ENCODE assay signal across 23 mouse cellular contexts in genomic region chr16:17799584-17799983, GRCm38 (mm10). TPM values are rescaled to one million over a fixed set of nuclear protein-coding genes. Genes with fewer than 3 reads are reported as not detected.
A peak's percentile ranks its signal among the peaks of the same experiment; 100 is the strongest.
DNase-seq lines count a peak whose midpoint lies in the region; ATAC-seq and TF ChIP-seq lines count a peak whose summit lies in the region.
"Had no signal": no experiment of that assay in that cellular context is flagged by ENCODE, and none has a peak within 500 bp of the region (broad histone marks: within the 10 kb centered on the region; RNA-seq: fewer than 3 reads in every experiment).

No protein-coding gene starts in this region.

- H3K27ac ChIP-seq in heart, embryonic 13.5 days (replicated peaks): no peak overlapping the region
- no peak overlapping the region for H3K27ac ChIP-seq in lung, embryonic 15.5 days
- H3K27ac ChIP-seq in embryonic facial prominence, embryonic 13.5 days: peak overlapping the region; percentile 99; the same call in 1 of the 2 replicates
- no peak overlapping the region for H3K27ac ChIP-seq in limb, embryonic 14.5 days (replicated peaks; ENCODE audit: low read depth, low read length)
- no peak overlapping the region for H3K27ac ChIP-seq in forebrain, embryonic 15.5 days (replicated peaks)
- H3K27ac ChIP-seq: hindbrain, embryonic 13.5 days; liver, embryonic 15.5 days had no signal

- no peak for DNase-seq in heart, adult 11 months
- DNase-seq in lung, postnatal 25 days (ENCODE audit: low spot score): no peak
- no peak for DNase-seq in limb, embryonic 14.5 days (ENCODE audit: low spot score)
- DNase-seq in left cerebral cortex, postnatal 36 days (ENCODE audit: low spot score in 2 of 2): no peak
- DNase-seq: adrenal gland, postnatal 14 days; cerebellum, adult 18-20 months; kidney, adult 2 months; midbrain, embryonic 14.5 days; right cerebral cortex, postnatal 14 days; thymus, postnatal 14 days had no signal

- H3K9ac ChIP-seq in heart, embryonic 13.5 days: no peak overlapping the region
- peak overlapping the region; percentile 10; the same call in 1 of the 2 replicates for H3K9ac ChIP-seq in lung, embryonic 15.5 days
- H3K9ac ChIP-seq in embryonic facial prominence, embryonic 13.5 days: peak overlapping the region; percentile 95
- H3K9ac ChIP-seq in limb, embryonic 14.5 days (ENCODE audit: low read depth, low read length, severe bottlenecking): peak overlapping the region; percentile 98; the same call in 1 of the 2 replicates
- no peak overlapping the region for H3K9ac ChIP-seq in forebrain, embryonic 15.5 days (replicated peaks)
- H3K9ac ChIP-seq: hindbrain, embryonic 13.5 days; liver, embryonic 15.5 days had no signal

- peak overlapping the region; percentile 84 for H3K4me2 ChIP-seq in heart, embryonic 13.5 days
- H3K4me2 ChIP-seq in lung, embryonic 15.5 days: peak overlapping the region; percentile 76
- H3K4me2 ChIP-seq in embryonic facial prominence, embryonic 13.5 days: peak overlapping the region; percentile 82
- H3K4me2 ChIP-seq in limb, embryonic 14.5 days (replicated peaks; ENCODE audit: low read depth, low read length, severe bottlenecking): peak overlapping the region; percentile 81
- no peak overlapping the region for H3K4me2 ChIP-seq in forebrain, embryonic 15.5 days (replicated peaks)
- H3K4me2 ChIP-seq: liver, embryonic 15.5 days had no signal

- peaks cover 9% of the 10 kb centered on the region; the same call in 1 of the 2 replicates for H3K36me3 ChIP-seq in heart, embryonic 13.5 days
- 0 out of 2 replicates have a peak, but pooled peaks cover 3% of the 10 kb centered on the region for H3K36me3 ChIP-seq in lung, embryonic 15.5 days
- peaks cover 17% of the 10 kb centered on the region for H3K36me3 ChIP-seq in embryonic facial prominence, embryonic 13.5 days
- peaks cover 24% of the 10 kb centered on the region for H3K36me3 ChIP-seq in limb, embryonic 14.5 days (ENCODE audit: control insufficient read depth, insufficient read depth, low read length)
- H3K36me3 ChIP-seq in forebrain, embryonic 15.5 days: no peaks in the 10 kb centered on the region
- H3K36me3 ChIP-seq: hindbrain, embryonic 13.5 days; liver, embryonic 15.5 days had no signal

- intact Hi-C loops in left cerebral cortex, postnatal 36 days (cut with DNase I): no loop called here

- no peaks in the 10 kb centered on the region for H3K9me3 ChIP-seq in heart, embryonic 13.5 days
- no peaks in the 10 kb centered on the region for H3K9me3 ChIP-seq in lung, embryonic 15.5 days
- no peaks in the 10 kb centered on the region for H3K9me3 ChIP-seq in embryonic facial prominence, embryonic 13.5 days
- no peaks in the 10 kb centered on the region for H3K9me3 ChIP-seq in limb, embryonic 14.5 days (ENCODE audit: control insufficient read depth, low read length)
- H3K9me3 ChIP-seq in forebrain, embryonic 15.5 days: no peaks in the 10 kb centered on the region
- H3K9me3 ChIP-seq: hindbrain, embryonic 13.5 days; liver, embryonic 15.5 days had no signal

- ATAC-seq in heart, embryonic 13.5 days (ENCODE audit: extremely low read depth, insufficient number of reproducible peaks, low FRiP score, low TSS enrichment): no peak
- no peak for ATAC-seq in lung, embryonic 15.5 days (ENCODE audit: borderline replicate concordance, extremely low read depth, low FRiP score, low TSS enrichment)
- no peak for ATAC-seq in embryonic facial prominence, embryonic 13.5 days (ENCODE audit: insufficient number of reproducible peaks, insufficient read depth, low FRiP score, low TSS enrichment, low read depth)
- ATAC-seq in limb, embryonic 14.5 days (ENCODE audit: low FRiP score, low read depth): no peak
- ATAC-seq in forebrain, embryonic 15.5 days (replicated peaks): no peak
- ATAC-seq: forebrain, embryonic 16.5 days had no signal

- H3K27me3 ChIP-seq in heart, embryonic 13.5 days (replicated peaks): peaks cover 90% of the 10 kb centered on the region
- peaks cover 54% of the 10 kb centered on the region for H3K27me3 ChIP-seq in lung, embryonic 15.5 days
- peaks cover 50% of the 10 kb centered on the region for H3K27me3 ChIP-seq in embryonic facial prominence, embryonic 13.5 days
- peaks cover 12% of the 10 kb centered on the region; the same call in 1 of the 2 replicates for H3K27me3 ChIP-seq in limb, embryonic 14.5 days (ENCODE audit: control insufficient read depth, insufficient read depth, low read length)
- peaks cover 90% of the 10 kb centered on the region for H3K27me3 ChIP-seq in forebrain, embryonic 15.5 days

- H3K4me1 ChIP-seq in heart, embryonic 13.5 days: peaks cover 76% of the 10 kb centered on the region
- H3K4me1 ChIP-seq in lung, embryonic 15.5 days: peaks cover 76% of the 10 kb centered on the region
- H3K4me1 ChIP-seq in embryonic facial prominence, embryonic 13.5 days: peaks cover 78% of the 10 kb centered on the region
- peaks cover 70% of the 10 kb centered on the region for H3K4me1 ChIP-seq in limb, embryonic 14.5 days (ENCODE audit: control insufficient read depth, insufficient read depth, low read length)
- H3K4me1 ChIP-seq in forebrain, embryonic 15.5 days: peaks cover 47% of the 10 kb centered on the region

- no peak for TF ChIP-seq POLR2A in limb, embryonic 14.5 days (IDR thresholded peaks at IDR 0.05; ENCODE audit: borderline replicate concordance, extremely low read depth, insufficient read depth, insufficient read length)

- no peak overlapping the region for H3K4me3 ChIP-seq in heart, embryonic 13.5 days
- peak overlapping the region; percentile 60 for H3K4me3 ChIP-seq in lung, embryonic 15.5 days
- peak overlapping the region; percentile 75 for H3K4me3 ChIP-seq in embryonic facial prominence, embryonic 13.5 days
- H3K4me3 ChIP-seq in limb, embryonic 14.5 days (replicated peaks; ENCODE audit: low read length): peak overlapping the region; percentile 95
- H3K4me3 ChIP-seq in forebrain, embryonic 15.5 days: no peak overlapping the region
- H3K4me3 ChIP-seq: erythroblast, embryonic 14.5 days; liver, embryonic 15.5 days had no signal

RNA-seq across cellular contexts. Expression of gene Scarf2, which starts 2.5 kb away (rescaled TPM):
- polyA plus RNA-seq in heart, embryonic 13.5 days (2015; fragmentation: Nextera tagmentation; extraction: Ambion mirVana): 7.0 and 8.2 TPM in 2 replicates
- polyA plus RNA-seq in lung, embryonic 15.5 days (2015; fragmentation: Nextera tagmentation; extraction: Ambion mirVana): 20.5 and 23.9 TPM in 2 replicates
- polyA plus RNA-seq in embryonic facial prominence, embryonic 13.5 days (2015; fragmentation: Nextera tagmentation; extraction: Ambion mirVana): 30.9 and 39.0 TPM in 2 replicates
- polyA plus RNA-seq in limb, embryonic 14.5 days (2012; rRNA removed): 232 and 360 TPM in 2 replicates
- 51.3 and 64.9 TPM in 2 replicates for polyA plus RNA-seq in limb, embryonic 14.5 days (2014; fragmentation: Nextera tagmentation; extraction: Ambion mirVana)
- total RNA-seq in left cerebral cortex, postnatal 36 days (2021): 1 to 10 TPM; 3.4 to 3.8 TPM
- 1.3 TPM in 2 replicates for polyA plus RNA-seq in forebrain, embryonic 15.5 days (2015; fragmentation: Nextera tagmentation; extraction: Ambion mirVana)

RNA-seq across cellular contexts. Expression of gene B830017H08Rik, which starts 33.3 kb away (rescaled TPM):
- polyA plus RNA-seq in heart, embryonic 13.5 days (2015; fragmentation: Nextera tagmentation; extraction: Ambion mirVana): not detected in 2 replicates
- polyA plus RNA-seq in lung, embryonic 15.5 days (2015; fragmentation: Nextera tagmentation; extraction: Ambion mirVana): 0.09 TPM in 1 of 2 replicates, not detected in the other
- 0.36 and 0.45 TPM in 2 replicates for polyA plus RNA-seq in embryonic facial prominence, embryonic 13.5 days (2015; fragmentation: Nextera tagmentation; extraction: Ambion mirVana)
- polyA plus RNA-seq in limb, embryonic 14.5 days (2012; rRNA removed): 0.49 and 0.58 TPM in 2 replicates
- polyA plus RNA-seq in limb, embryonic 14.5 days (2014; fragmentation: Nextera tagmentation; extraction: Ambion mirVana): 0.17 and 0.69 TPM in 2 replicates
- total RNA-seq in left cerebral cortex, postnatal 36 days (2021): 1 to 10 TPM; 2.9 to 4.6 TPM
- polyA plus RNA-seq in forebrain, embryonic 15.5 days (2015; fragmentation: Nextera tagmentation; extraction: Ambion mirVana): 0.93 and 1.3 TPM in 2 replicates
- total RNA-seq: adrenal gland, postnatal 14 days; gastrocnemius, adult 18-20 months had no signal
- polyA plus RNA-seq: erythroblast, embryonic 14.5 days; gonadal fat pad, adult 2 months; heart, embryonic 16.5 days; large intestine, adult 2 months; liver, embryonic 15.5 days; spleen, adult 2 months had no signal

RNA-seq across cellular contexts. Expression of gene Car15, which starts 38.6 kb away (rescaled TPM):
- 1.1 and 1.8 TPM in 2 replicates for polyA plus RNA-seq in heart, embryonic 13.5 days (2015; fragmentation: Nextera tagmentation; extraction: Ambion mirVana)
- polyA plus RNA-seq in lung, embryonic 15.5 days (2015; fragmentation: Nextera tagmentation; extraction: Ambion mirVana): 1.8 and 3.3 TPM in 2 replicates
- polyA plus RNA-seq in embryonic facial prominence, embryonic 13.5 days (2015; fragmentation: Nextera tagmentation; extraction: Ambion mirVana): 2.2 and 3.0 TPM in 2 replicates
- polyA plus RNA-seq in limb, embryonic 14.5 days (2012; rRNA removed): 8.6 and 11.5 TPM in 2 replicates
- polyA plus RNA-seq in limb, embryonic 14.5 days (2014; fragmentation: Nextera tagmentation; extraction: Ambion mirVana): 3.2 and 3.4 TPM in 2 replicates
- 10 to 100 TPM; 11.7 to 14.4 TPM for total RNA-seq in left cerebral cortex, postnatal 36 days (2021)
- polyA plus RNA-seq in forebrain, embryonic 15.5 days (2015; fragmentation: Nextera tagmentation; extraction: Ambion mirVana): 4.8 and 5.7 TPM in 2 replicates

RNA-seq across cellular contexts. Expression of gene Klhl22, which starts 40.2 kb away (rescaled TPM):
- 40.6 and 43.9 TPM in 2 replicates for polyA plus RNA-seq in heart, embryonic 13.5 days (2015; fragmentation: Nextera tagmentation; extraction: Ambion mirVana)
- 61.2 and 66.0 TPM in 2 replicates for polyA plus RNA-seq in lung, embryonic 15.5 days (2015; fragmentation: Nextera tagmentation; extraction: Ambion mirVana)
- 88.8 and 97.7 TPM in 2 replicates for polyA plus RNA-seq in embryonic facial prominence, embryonic 13.5 days (2015; fragmentation: Nextera tagmentation; extraction: Ambion mirVana)
- 124 and 176 TPM in 2 replicates for polyA plus RNA-seq in limb, embryonic 14.5 days (2012; rRNA removed)
- 87.2 and 101 TPM in 2 replicates for polyA plus RNA-seq in limb, embryonic 14.5 days (2014; fragmentation: Nextera tagmentation; extraction: Ambion mirVana)
- total RNA-seq in left cerebral cortex, postnatal 36 days (2021): 100 to 1,000 TPM in 1 of 2 experiments, 10 to 100 TPM in 1; 92.5 to 110 TPM
- 69.7 and 72.1 TPM in 2 replicates for polyA plus RNA-seq in forebrain, embryonic 15.5 days (2015; fragmentation: Nextera tagmentation; extraction: Ambion mirVana)

Comparison
In these comparisons a context has a peak if more than half of its experiments do, and no peak if none do; other contexts are left out.
1. H3K4me3 ChIP-seq: peak in lung, embryonic 15.5 days (single experiment), embryonic facial prominence, embryonic 13.5 days (single experiment) and limb, embryonic 14.5 days (single experiment); none in heart, embryonic 13.5 days (single experiment) and forebrain, embryonic 15.5 days (single experiment).
2. H3K9ac ChIP-seq: peak in lung, embryonic 15.5 days (single experiment), embryonic facial prominence, embryonic 13.5 days (single experiment) and limb, embryonic 14.5 days (single experiment); none in heart, embryonic 13.5 days (single experiment) and forebrain, embryonic 15.5 days (single experiment).